Mouse (Mus musculus) induced T-regulatory cell, adult 2 months (primary cell): ENCODE results near the gene Rnd2.
"Not testable (repeated sequence)": the region's sequence is repeated elsewhere in the genome, so short reads cannot be mapped to it uniquely, and the experiment has no call there.

Experiments used
- DNase-seq: peaks from one replicate; pipeline ENCODE4 v3.0.0-alpha.2; 2012; ENCODE audit warnings: low read depth

Gene Rnd2

DNA sequence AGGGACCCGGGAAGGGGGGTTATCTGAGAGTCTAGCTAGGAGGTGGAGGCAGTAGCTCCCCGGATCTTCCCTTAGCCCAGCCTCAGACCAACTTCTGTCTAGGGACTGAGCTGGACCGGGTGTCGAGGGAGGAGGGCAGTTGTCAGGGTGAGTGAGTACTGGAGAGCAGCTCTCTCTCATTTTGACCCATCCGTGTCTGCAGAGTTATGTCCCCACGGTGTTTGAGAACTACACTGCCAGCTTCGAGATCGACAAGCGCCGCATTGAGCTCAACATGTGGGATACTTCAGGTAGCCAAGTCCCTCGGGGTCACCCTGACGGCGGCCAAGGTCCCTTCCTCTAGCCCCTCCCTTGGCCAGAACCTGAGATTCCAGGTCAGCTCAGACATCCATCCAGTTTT lies 3.9 kb downstream of the Rnd2 start:
- DNase-seq = no peak

DNA sequence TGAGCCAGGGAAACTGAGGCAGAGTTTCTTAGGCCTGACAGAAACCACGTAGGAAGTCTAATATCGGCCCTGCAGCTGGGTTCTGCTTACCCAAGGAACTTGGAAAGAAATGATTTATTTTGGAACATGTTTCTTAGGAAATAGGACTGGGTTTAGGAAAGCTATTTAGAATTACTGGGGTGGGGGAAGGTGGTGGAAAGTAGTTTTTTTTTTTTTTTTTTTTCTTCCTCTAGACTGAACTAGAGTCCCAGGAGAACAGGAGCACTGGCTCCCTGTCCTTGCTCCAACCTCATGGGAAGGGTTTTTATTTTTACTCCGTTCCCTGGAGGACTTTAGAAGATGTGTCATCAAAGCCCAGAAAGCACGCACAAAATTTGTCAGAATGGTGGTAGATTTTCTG lies 4.4 kb downstream of the Rnd2 start:
- DNase-seq = no peak

DNA sequence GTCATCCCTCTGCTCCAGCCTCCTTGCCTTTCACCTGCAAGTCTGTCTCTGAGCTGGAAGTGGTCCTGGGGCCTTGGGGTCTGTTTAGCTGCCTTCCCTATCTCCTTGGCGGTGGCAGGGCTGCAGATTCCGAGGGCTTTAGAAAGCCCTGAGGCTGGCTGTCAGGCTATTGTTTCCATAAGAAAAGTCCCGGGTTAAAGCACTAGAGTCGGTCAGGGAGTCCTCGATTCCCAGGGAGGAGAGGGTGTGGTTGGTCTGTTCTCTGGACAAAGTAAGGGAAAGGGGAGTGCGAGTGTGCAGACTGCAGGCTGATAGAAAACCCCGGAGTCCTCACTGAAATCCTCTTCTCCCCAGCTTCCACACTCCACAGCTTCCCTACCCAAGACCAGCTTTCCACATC lies 5.4 kb downstream of the Rnd2 start:
- no peak for DNase-seq

DNA sequence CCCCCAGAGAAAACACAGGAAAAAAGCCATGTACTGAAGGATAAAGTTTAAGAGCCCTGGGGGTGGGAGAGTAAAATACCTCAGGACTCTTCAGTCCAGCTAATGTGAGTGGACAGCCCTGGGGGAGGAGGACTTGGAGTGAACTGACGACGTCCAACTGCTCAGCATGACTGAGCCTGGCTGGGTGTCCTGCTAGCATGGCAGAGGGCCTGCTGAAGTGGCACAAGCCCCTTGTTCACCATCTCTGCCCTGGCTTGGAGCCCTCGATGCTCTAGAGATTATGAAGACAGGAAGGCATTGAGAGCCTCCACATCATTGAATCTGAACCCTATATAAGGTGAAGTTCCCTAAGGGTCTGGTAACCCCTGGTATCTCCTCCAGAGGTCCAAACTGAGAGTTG lies 7.1 kb downstream of the Rnd2 start:
- no peak for DNase-seq

DNA sequence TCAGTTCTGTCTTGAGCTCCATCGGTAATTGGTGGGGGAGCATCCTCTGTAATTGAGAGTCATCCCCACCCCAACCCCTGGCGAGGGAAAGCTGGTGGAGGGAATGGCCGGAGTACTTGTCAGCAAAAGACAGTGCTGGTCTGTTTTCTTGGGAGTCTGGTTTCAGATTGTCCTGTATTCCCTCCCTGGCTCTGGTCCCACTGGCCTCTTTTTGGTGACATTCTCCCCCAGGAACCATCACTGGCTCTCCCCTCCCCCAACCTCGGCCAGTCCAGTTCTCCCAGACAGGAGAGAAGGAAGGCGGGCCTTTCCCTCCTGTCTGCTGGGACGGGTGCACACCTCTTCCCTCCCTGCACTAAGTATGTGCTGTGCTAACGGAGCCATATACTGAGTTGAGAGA lies 7.5 kb downstream of the Rnd2 start:
- DNase-seq = no peak

DNA sequence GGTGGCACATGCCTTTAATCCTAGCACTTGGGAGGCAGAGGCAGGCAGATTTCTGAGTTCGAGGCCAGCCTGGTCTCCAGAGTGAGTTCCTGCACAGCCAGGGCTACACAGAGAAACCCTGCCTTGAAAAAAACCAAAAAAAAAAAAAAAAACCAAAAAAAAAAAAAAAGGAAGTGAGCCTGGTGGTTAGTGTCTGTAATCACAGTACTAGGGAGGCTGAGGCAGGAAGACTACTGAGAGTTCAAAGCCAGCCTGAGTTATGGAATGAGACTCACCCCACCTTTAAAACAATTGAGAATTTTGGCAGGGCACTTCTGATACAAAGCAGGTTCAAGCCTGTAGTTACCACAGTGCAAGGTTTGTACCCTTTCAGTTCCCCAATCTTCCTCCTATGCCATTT lies 8.9 kb downstream of the Rnd2 start:
- DNase-seq = not testable (repeated sequence)

DNA sequence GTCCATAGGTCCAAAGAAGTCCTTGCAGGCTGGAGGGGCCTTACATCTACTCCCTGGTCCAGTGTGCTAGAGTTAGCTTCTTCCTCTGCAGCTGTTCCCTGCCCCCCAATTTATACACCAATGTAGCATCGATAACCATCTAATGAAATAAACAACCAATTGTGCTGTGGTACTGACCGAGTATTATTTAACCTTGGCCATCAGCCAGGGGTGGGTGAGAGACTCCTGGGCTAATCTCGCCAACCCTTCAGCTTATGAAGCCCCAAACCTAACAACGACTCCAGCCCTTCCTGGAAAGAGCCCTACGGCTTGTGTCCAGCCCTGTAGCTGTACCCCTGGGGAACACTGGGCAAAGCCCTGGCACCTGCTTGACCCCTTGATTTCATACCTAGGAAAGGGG lies 9.5 kb downstream of the Rnd2 start:
- DNase-seq = no peak

DNA sequence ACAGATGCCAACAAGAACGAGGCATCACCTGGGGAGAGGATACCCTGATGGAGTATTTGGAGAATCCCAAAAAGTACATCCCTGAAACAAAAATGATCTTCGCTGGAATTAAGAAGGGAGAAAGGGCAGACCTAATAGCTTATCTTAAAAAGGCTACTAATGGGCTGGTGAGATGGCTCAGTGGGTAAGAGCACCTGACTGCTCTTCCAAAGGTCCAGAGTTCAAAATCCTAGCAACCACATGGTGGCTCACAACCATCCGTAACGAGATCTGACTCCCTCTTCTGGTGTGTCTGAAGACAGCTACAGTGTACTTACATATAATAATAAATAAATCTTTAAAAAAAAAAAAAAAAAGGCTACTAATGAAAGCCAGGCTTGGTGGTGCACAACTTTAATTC lies 11.6 kb downstream of the Rnd2 start:
- DNase-seq = not testable (repeated sequence)

DNA sequence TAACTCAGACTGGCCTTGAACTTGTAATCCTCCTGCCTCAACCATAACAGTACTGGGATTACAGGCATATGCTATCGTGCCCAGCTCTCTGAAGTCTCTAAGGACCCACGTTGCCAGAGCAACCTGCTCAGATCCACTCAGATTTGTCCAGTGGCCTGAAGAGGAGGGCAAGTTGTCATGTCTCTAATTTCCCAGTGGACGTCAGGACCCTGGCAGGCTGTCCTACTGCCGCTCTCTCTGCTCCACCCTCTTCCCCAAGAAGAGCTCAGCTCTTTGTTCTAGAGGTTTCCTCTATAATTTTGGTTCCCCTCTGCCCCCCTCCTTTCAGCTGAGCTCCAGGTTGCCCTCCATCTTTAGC lies 12.4 kb downstream of the Rnd2 start:
- no peak for DNase-seq

DNA sequence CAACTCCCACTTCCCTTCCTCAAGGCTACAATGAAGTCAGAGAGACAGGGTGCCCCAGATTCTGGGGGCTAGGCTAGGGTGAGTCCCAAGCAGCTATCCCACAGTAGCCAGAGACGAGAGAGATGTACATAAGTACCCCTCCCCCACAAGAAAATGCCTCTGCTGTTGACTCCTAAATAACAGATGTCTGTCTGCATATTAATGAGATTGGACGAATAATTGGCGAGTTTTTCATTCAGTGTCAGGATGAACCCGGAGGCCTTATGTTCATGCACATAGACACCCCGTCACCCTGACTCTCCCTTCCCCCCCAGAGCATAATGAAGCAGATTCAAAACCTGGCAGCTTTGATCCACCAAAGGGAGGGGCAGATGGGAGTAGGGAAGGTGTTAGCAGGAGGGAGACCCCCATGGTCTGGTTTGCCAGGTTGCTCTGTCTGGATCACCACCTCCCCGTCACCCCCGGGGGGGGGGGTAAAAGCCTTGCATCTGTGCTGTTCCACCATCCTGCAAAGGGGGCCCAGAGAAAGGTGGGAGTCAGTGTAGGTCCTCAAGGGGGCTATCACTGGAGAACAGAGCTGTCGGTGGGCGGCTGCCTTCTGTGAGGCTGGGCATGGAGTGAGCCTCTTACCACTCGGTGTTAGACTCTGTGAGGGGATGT lies 12.9 kb downstream of the Rnd2 start:
- DNase-seq = no peak

DNA sequence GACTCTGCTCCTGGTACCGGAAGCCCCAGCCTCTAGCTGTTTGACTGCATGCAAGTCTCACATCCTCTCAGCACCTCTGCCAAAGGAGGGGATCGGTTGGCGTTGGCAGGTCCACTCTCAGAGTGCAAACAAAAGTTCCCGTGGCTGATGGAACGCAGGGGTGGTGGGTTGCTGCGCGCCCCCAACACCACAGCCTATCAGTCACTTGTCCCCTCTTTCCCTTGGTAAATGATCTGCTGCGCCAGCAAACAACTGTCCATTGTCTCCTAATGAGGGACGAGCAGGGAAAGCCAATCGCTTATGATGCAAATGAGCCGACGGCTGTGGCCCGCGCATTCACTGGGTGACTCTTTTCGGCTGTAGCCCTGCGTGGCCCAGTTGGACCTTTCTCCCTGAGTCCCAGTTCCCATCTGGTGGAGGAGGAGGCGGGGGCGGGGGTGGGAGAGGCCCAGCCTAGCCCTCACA lies 14.4 kb downstream of the Rnd2 start:
- no peak for DNase-seq

DNA sequence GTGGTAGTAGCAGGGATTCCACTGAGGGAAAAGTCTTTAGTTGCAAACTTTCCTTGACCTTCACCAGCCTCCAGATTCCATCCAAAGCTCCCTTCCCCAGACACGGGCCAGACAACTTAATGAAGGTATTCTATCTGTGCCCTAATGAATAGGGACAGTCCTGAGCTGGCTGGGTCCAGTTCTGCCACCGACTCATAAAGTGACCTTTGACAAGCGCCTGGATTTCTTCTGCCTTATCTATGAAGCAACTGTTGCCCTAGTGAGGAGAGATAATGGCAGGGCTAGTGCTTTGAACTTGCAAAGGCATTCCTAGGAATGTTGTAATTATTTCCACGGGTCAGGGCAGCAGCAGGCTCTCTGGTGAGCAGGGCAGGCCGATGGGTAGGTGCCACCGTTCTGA lies 16.1 kb downstream of the Rnd2 start:
- DNase-seq = no peak

DNA sequence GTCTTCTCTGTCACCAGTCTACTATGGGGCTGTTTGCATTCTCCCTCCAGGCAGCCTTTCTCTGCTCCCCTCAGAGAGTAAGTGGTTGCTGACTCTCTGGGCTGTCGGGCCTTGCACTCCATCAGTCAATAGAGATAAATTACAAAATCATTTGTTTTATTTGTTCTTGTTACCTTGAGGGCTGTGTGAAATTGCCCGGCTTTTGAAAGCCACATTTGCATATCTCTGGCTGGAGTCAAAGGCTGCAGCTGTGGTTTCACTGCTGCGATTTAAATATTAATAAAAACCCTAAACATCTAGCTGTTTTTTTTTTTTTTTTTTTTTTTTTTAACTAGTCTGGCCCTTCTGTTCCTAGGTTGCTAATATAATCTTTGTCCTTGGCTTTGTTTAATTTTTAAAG lies 19.0 kb downstream of the Rnd2 start:
- DNase-seq = no peak

DNA sequence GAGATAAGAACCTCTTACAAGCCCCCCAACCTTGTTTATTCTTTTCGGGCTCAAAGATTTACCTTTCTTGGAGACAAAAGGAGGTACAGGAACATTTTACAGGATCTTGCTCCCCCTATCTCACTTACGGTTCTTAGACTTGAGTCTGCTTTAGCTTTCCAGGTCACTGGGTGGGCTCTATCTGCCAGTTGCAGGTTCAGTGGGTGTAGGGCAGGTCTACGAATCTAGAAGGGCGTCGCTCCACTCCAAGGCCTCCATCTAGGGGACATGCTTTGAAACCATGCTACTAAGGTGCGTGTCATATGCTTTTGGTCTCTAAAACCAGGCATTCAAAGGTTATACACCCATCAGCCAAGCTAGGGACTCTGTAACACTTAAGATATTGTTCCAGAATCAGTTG lies 19.4 kb downstream of the Rnd2 start:
- DNase-seq = no peak

DNA sequence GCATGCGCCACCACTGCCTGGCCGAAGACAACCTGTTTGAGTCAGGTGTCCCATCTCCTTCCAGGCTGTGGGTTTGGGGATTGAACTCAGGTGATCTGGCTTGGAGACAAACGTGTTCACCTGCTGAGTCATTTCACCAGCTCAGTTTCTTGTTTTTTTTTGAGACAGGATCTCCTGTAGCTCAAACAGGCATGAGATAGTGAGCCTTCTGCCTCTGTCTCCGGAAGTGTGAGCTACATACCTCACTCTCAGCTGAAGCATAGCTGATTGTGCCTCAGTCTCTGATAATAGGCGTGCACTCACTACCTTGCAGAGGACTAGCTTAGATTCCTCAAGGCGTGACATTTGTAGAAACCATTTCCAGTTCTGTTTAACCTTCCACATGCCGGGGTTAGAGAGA lies 20.0 kb downstream of the Rnd2 start:
- DNase-seq = peak; percentile 26

DNA sequence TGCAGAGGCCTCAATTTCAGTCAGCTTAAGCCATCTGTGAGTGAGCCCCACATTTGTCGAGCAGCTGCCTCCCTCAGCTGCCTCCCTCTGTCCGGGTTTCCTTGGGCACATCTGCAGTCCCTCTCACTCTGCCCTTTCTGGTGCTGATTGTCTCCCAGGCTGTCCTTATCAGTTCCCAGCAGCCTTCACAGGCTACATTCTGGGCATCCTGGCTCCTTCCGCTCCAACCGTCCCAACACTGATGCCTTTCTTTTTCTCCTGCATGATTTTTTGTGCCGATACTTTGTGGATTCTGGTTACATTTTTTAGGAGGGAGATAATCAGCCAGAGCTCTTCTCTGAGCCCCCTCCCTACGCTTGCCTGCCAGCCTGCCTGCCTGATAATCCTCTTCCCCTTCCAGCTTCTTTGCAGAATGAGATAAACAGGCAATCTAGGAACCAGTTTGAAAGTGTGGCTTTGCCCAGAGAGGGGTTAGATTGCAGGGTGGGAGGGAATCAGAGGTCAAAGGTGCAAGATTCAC lies 20.8 kb downstream of the Rnd2 start:
- no peak for DNase-seq

DNA sequence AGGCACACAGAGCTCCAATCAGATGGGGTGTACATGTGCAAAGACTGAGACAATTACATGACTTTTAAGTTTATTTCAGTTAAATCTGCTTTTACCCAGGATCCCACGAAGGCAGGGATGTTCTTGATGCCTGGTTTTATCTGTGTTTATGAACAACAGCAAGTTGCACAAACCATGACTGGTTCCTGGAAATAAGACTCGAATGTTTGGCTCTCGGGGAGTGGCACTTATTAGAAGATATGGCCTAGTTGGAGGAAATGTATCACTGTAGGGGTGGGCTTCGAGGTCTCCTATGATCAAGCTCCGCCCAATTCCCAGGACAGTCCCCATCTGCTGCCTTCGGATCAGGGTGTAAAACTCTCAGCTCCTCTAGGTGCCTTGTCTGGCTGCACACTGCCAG lies 21.3 kb downstream of the Rnd2 start:
- DNase-seq = no peak

DNA sequence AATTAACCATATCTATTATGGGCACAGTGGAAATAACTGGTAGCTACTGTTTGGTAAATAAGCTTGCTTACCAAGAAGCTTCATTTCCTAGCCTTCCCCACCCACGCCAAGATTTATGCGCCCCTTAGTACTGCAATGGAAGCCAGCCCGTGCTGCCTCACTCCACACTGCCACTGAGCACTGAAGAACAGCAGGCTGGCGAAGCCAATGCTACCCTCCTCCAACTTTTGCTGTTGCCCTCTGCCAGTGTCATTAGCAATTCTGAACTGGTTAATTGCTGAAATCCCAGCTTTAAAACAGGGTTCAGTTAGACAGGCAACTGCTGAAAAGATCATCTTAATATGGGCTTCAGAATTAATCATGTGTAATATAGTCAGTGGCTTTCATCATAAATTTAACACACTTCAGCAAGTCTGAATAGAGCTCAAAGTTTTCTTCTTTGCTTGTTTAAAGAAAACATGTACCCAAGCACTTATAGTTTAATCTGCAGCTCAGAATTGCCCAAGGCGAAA lies 41.5 kb downstream of the Rnd2 start:
- no peak for DNase-seq

DNA sequence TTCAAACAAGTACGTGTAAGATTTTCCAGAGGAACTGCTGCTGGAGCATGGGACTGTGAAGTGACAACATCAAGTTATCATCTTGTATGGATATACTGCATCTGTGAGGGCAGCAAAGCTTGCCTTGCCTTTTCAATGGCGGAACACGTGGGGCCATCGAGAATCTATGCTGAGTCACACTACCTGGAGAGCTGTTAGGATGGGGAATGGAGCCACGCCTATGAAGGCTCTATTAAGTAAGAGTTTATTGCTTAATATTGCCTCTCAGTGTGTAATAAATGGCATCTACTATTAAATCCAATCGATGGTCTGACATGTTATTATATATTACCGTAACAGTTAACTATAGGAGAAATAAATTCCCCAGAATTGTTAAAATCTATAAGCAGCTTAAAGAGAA lies 42.3 kb downstream of the Rnd2 start:
- DNase-seq = no peak

DNA sequence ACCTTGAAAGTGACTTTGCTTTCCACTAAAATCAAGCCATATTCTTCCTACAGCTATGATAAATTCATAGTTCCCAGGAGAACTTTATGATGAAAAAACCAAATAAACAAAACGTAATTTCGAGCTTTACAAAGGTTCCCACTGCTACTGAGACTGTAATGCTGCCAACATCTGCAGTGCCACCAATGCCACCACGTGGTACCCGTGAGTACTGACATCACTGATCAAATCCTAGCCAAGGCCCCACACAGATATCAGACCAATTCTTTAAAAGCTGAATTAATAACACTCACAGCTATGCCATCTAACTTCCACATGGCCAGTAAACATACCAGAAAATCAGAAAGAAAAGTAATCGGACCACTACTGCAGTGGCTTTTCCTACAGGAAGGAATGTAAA lies 54.1 kb downstream of the Rnd2 start:
- DNase-seq = no peak

DNA sequence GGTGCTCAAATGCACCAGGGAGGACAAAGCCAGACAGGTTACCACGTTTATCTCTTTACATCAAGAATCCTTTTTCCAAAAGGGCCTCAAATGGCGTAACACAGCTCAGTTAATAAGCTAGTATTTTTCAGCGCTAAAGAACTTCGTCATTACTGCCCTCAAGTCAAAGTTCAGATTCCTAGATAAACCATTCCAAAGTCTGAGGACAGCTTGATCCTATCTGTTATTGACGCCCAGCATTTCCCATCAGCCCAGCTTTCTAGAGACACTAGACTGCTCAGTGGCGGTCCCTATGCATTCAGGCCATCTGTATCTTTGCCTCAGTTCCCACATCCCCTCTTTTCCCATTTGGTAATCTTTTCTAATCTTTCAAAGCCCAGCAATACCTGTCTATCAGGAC lies 54.6 kb downstream of the Rnd2 start:
- DNase-seq = no peak
